Mouse (Mus musculus) myocyte (in vitro differentiated cells): Measurements from ENCODE around the gene Tcp10a.

Experiments
- CEBPB ChIP-seq: IDR thresholded peaks from 2 replicates; pipeline ENCODE4 v1.6.1; 2011; ENCODE audit warnings: mild to moderate bottlenecking, moderate library complexity; ENCODE audit not compliant: poor library complexity, insufficient read depth, severe bottlenecking
- E2F4 ChIP-seq: IDR thresholded peaks from one replicate; pipeline ENCODE4 v1.6.1; 2011; ENCODE audit warnings: mild to moderate bottlenecking, control low read depth, moderate library complexity; ENCODE audit not compliant: insufficient read depth
- MAX ChIP-seq: IDR thresholded peaks from one replicate; pipeline ENCODE4 v1.6.1; 2011; ENCODE audit warnings: low read depth, mild to moderate bottlenecking, control low read depth
- MYOD1 ChIP-seq, 3 experiments: IDR thresholded peaks; one replicate each; pipeline ENCODE4 v1.6.1; 2011; ENCODE audit warnings: control low read depth in 2 of 3, low read depth in 2 of 3, mild to moderate bottlenecking in 2 of 3, moderate library complexity in 1 of 3; ENCODE audit not compliant: insufficient read length in 2 of 3, control insufficient read depth in 1 of 3
- MYOG ChIP-seq, 3 experiments: IDR thresholded peaks; one replicate each; pipeline ENCODE4 v1.6.1; 2011; ENCODE audit warnings: control low read depth in 2 of 3, low read depth in 2 of 3, mild to moderate bottlenecking in 2 of 3; ENCODE audit not compliant: insufficient read length in 2 of 3, control insufficient read depth in 1 of 3, insufficient read depth in 1 of 3
- POLR2A ChIP-seq: IDR thresholded peaks from one replicate; pipeline ENCODE4 v1.6.1; 2011; ENCODE audit warnings: low read depth, mild to moderate bottlenecking, control low read depth, moderate library complexity; ENCODE audit not compliant: insufficient read length
- POLR2AphosphoS2 ChIP-seq: IDR thresholded peaks from one replicate; pipeline ENCODE4 v1.6.1; 2011; ENCODE audit warnings: low read depth, control low read depth; ENCODE audit not compliant: insufficient read length
- REST ChIP-seq: IDR thresholded peaks from one replicate; pipeline ENCODE4 v1.6.1; 2011; ENCODE audit warnings: mild to moderate bottlenecking, control low read depth, moderate library complexity; ENCODE audit not compliant: insufficient read depth, insufficient read length
- TCF12 ChIP-seq: IDR thresholded peaks from one replicate; pipeline ENCODE4 v1.6.1; 2011; ENCODE audit warnings: mild to moderate bottlenecking, control low read depth; ENCODE audit not compliant: poor library complexity, insufficient read depth, severe bottlenecking
- TCF3 ChIP-seq: IDR thresholded peaks from one replicate; pipeline ENCODE4 v1.6.1; 2011; ENCODE audit warnings: low read depth, control low read depth; ENCODE audit not compliant: insufficient read length
- USF1 ChIP-seq: IDR thresholded peaks from one replicate; pipeline ENCODE4 v1.6.1; 2011; ENCODE audit warnings: low read depth, mild to moderate bottlenecking, control low read depth, moderate library complexity

DNA sequence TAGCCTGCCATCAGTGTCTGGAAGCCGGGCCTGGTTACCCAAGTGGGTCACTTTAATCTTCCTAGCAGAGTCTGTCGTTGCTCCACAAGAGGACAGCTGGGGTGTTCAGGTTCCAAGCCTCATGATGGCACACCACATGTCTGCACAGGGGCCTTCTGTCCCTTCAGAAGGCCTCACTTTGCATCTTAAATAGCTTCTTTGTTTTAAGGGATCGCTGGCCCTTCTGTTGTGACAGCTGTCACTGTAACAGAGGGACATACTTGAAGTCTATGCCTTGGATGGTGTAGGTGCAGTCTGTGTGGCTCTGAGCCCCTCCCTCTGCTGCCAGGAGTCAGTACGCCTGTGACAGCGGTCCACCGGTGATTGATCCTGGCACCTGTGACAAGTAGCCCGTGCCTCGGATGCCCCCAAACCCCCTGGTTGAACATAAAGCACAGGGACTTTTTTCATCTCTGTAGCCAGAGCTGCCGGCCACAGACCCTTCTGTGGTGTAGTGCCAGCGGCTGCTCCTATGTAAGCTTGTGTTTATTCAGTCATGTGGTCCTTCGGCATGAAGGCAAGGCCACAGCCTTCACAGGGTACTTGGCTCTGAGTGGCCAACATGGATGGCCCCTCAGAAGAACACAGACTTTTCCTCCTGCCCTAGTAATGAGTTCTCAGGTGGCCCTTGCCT is 32.3 kb upstream of the Tcp10a start:
- TF ChIP-seq TCF3, result no peak
- TF ChIP-seq POLR2A, result no peak
- TF ChIP-seq MYOG (IDR thresholded peaks at IDR 0.05; ENCODE audit: control insufficient read depth in 1 of 3, insufficient read depth in 1 of 3, insufficient read length in 2 of 3, low read depth in 2 of 3), result peak in 1 of 3 experiments; percentile 59
- peak; percentile 27 for TF ChIP-seq TCF12
- no peak for TF ChIP-seq USF1
- TF ChIP-seq MYOD1 (IDR thresholded peaks at IDR 0.05; ENCODE audit: control insufficient read depth in 1 of 3, insufficient read length in 2 of 3, low read depth in 2 of 3), result peak in 2 of 3 experiments; percentile 48 to 56
- no peak for TF ChIP-seq CEBPB
- no peak for TF ChIP-seq REST
- no peak for TF ChIP-seq E2F4
- TF ChIP-seq MAX, result no peak
- TF ChIP-seq POLR2AphosphoS2, result no peak
